Mouse (Mus musculus) left cerebral cortex, postnatal 4 days (tissue): ENCODE data around the gene Padi2. TPM values are rescaled to one million over a fixed set of nuclear protein-coding genes. Genes with fewer than 3 reads are reported as not detected.

Source experiments
- DNase-seq: peaks from one replicate; pipeline ENCODE4 v3.0.0-alpha.2; 2022
- intact Hi-C: fragments of 180-260 bp; cut with DNase I; formaldehyde crosslinking; loops from one replicate; pipeline ENCODE4 v1.15.1; 2025
- total RNA-seq, 2 experiments: library from RNA; stranded (reverse); gene quantifications; 2 replicates each; pipeline ENCODE4 v1.2.3; 2021

The Padi2 gene
- total RNA-seq, 2 experiments from 2014 or later = 1.2 TPM

DNA sequence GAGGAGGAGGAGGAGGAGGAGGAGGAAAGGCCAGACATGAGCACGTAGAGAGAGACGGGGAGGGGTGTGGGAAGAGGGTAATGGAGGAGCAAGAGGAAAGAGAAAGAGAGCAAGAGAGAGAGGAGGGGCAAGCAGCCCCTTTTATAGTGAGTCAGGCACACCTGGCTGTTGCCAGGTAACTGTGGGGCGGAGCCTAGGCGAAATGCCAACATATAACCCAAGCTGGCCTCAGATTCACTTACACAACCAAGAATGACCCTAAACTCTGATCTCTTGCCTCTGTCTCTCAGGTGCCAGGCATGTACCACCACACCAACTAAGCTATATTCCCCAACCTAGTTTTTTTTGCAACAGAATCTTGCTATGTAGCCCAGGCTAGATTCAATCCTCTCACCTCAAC, 76.7 kb downstream of the Padi2 start:
- no peak for DNase-seq
- intact Hi-C loops = no loop called here

DNA sequence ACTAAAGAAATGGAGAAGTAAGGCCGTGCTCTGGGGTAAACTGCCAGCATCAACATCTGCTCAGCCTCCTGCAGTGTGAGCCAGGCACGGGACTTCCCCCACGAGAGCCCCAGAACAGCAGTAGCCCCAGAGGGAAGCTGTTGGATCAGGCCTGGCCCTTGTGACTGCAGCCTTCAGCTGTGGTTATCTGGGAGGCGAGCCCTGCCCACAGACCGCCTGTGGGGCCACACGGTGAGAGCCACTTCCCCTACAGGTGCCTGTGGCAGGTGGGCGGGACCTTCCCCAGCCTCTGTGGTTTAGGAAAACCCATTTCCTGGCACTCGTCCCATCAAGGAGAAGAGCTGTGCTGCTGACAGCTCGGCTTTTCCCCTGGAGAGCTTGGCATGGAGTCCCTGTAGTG, 77.3 kb downstream of the Padi2 start:
- intact Hi-C loops = no loop called here
- no peak for DNase-seq

DNA sequence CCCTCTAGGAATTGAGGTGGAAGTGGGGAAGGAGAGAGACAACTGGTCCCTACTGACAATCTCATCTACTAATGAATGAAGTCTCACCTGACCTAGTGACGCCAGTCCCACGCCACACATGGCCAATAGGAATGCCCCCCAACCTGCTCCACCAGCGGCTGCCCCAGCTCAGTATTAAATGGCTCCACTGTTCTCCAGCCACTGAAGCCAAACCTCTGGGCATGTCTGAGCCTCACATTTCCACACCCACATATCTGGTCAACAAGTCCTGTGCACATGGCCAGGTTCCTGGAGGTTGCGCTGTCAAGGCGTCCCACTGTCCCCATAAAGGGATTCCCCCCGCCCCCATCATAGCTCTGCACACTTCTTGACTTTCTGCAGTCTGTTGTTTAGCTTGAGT, 78.4 kb downstream of the Padi2 start:
- intact Hi-C loops = no loop called here
- DNase-seq = no peak

GRCm38 (mm10) chr4:140986024-140986710, 80.0 kb downstream of the Padi2 start:
- no peak for DNase-seq
- intact Hi-C loops = no loop called here

GRCm38 (mm10) chr4:140986711-140987395, 80.7 kb downstream of the Padi2 start, which contains the start of gene Atp13a2:
TSS of gene Atp13a2 (plus strand) at chr4:140986873.
- intact Hi-C loops = no loop called here
- DNase-seq = peak; percentile 93

GRCm38 (mm10) chr4:140987476-140987875, 81.3 kb downstream of the Padi2 start:
- DNase-seq = no peak
- intact Hi-C loops = no loop called here

GRCm38 (mm10) chr4:140988706-140989290, 82.7 kb downstream of the Padi2 start:
- intact Hi-C loops = no loop called here
- DNase-seq = no peak

DNA sequence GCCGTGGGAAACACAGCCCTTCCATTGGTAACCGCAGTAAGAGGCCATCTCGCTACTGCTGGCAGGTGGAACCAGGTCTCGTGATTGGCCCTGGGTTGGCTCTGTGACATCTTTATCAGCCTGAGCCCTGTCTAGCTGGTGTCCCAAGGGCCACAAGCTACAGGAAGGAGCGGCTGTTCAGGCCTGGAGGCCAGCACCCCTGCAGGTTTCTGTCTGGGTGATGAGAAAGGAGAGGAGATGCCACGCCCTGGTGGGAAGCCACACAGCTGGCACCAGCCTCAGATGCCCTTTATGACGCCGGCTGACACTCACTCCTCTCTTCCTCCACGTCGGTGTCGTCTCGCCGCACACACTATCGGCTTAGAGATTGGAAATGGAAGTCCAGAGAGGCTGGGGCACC, 83.3 kb downstream of the Padi2 start:
- intact Hi-C loops = no loop called here
- no peak for DNase-seq

GRCm38 (mm10) chr4:140992215-140992614, 86.1 kb downstream of the Padi2 start:
- intact Hi-C loops = no loop called here
- DNase-seq = no peak

DNA sequence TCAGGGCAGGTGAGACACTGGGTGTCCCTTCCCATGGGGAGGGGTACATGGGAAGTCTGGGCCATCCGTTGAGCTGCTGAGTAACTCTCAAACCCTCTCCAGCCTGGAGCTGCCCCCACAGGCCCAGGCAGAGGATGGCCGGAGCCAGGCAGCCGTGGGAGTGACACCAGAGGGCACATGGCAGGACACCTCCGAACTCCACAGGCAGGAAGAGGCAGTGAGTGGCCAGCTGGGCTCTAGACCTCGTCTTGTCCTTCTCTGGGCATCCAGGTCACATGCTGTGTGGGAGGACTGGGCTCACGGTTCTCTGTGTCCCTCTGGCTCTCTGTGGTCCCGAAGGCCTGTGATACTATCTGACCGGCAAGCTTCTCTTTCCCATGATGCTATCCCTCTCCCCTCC, 87.7 kb downstream of the Padi2 start:
- DNase-seq = no peak
- intact Hi-C loops = no loop called here

GRCm38 (mm10) chr4:140995811-140996210, 89.7 kb downstream of the Padi2 start:
- intact Hi-C loops = no loop called here
- DNase-seq = no peak

GRCm38 (mm10) chr4:140996812-140997211, 90.7 kb downstream of the Padi2 start:
- intact Hi-C loops = no loop called here

More at GRCm38 (mm10) chr4:140996812-140997211, 90.7 kb downstream of the Padi2 start:
- DNase-seq = no peak

Other genes with a start within 250 kb of the Padi2 start
- gene Arhgef10l, start 240.3 kb upstream of the Padi2 start, total RNA-seq = 10 to 100 TPM; 50.6 to 52.0 TPM
- gene Rcc2, start 205.8 kb upstream of the Padi2 start, total RNA-seq = 10 to 100 TPM; 59.4 to 63.3 TPM
- 1 to 10 TPM in 1 of 2 experiments, under 1 TPM in 1; 0.42 to 1.4 TPM for gene Padi6, start 163.7 kb upstream of the Padi2 start, total RNA-seq
- gene Padi4, start 132.1 kb upstream of the Padi2 start, total RNA-seq = not detected
- gene Padi3, start 95.7 kb upstream of the Padi2 start, total RNA-seq = not detected
- under 1 TPM in 1 of 2 experiments, not detected in 1; 0.08 TPM for gene Padi1, start 60.6 kb upstream of the Padi2 start, total RNA-seq
- gene Sdhb, start 54.9 kb downstream of the Padi2 start, total RNA-seq = 100 to 1,000 TPM; 174 to 177 TPM
- 100 to 1,000 TPM; 237 to 241 TPM for gene Atp13a2, start 80.5 kb downstream of the Padi2 start, total RNA-seq
- gene Mfap2, start 104.1 kb downstream of the Padi2 start, total RNA-seq = 10 to 100 TPM; 37.0 to 39.0 TPM
- gene Crocc, start 154.2 kb downstream of the Padi2 start, total RNA-seq = 10 to 100 TPM; 36.7 to 37.2 TPM
- 10 to 100 TPM; 36.6 to 41.4 TPM for gene Necap2, start 172.0 kb downstream of the Padi2 start, total RNA-seq
- gene Spata21, start 182.0 kb downstream of the Padi2 start, total RNA-seq = under 1 TPM in 1 of 2 experiments, not detected in 1; 0.40 TPM
- gene Szrd1, start 233.4 kb downstream of the Padi2 start, total RNA-seq = 10 to 100 TPM; 54.5 to 56.8 TPM
- 10 to 100 TPM; 30.4 to 31.4 TPM for gene Fbxo42, start 241.6 kb downstream of the Padi2 start, total RNA-seq